Mouse (Mus musculus) mature B cell (primary cell): ENCODE results near the gene Adarb2.

Experiments
- in situ Hi-C: fragments of 300-500 bp; cut with MboI; formaldehyde crosslinking; loops from 2 replicates; pipeline ENCODE4 v1.14.3; 2019

The Adarb2 gene

DNA sequence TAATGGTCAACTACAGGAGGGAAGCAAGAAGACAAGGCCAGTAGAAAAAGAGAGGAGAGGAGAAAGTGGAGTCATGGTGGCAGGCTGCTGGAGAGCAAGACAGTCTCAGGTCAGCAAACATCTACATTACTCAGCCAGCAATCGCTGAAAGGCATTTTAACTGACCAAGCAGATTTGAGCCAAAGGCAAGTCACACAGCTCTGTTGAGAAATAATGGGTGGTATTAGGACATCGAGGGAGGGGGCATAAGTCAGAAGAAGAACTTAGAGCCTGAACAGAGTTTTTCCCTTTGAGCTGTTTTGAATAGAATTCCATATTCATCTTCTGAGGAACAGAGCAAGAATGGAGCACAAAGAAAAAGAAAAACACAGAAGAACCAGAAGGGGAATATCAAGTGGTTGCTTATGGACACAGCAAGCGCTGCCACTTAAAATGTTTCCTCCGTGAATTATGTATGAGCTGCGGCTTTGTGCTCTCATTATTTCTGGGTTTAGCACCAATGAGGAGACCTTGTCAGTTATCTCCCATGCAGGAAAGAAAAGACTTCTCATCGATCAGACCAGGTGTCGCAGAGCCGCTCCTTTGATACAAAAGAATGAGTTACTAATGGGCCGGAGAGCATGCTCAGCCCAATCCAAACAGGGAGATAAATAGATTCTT, 477.9 kb downstream of the Adarb2 start:
- in situ Hi-C loops: no loop called here

DNA sequence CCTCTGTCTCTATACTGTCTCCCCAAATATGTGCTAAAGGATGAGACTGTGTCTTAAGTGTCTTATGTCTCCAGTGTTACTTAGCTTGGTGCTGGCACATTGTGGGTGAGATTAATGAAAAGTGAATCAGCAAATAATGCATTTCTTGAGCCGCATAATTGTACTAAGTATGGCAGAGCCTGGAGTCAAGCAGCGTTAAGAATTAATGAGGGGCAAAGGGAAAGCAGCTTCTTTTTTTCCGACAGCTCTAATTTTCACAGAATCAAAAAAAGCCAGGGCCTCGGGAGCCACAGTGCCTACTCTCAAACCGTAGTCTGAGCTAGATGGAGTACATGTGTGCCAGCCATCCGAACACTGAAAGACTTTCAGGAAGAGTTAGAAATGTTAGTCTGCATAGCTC, 488.8 kb downstream of the Adarb2 start:
- in situ Hi-C loops: no loop called here

DNA sequence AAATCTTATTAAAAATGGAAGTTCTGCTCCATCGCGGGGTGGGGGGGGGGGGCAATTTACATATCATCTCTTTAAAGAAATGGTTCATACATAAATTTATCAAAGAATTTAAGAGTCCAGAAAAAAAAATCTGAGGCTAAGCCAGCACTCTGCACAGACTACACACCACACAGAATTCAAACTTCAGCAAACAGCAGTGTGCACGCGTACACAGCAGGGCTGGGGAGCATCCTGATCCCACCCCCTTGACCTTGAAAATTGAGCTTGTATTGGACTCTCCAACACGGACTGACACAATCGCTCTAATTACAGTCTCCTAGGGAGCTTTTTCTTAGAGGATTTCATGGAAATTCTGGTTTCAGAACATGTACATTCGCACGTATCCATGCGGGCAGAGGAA, 490.1 kb downstream of the Adarb2 start:
- in situ Hi-C loops: no loop called here

DNA sequence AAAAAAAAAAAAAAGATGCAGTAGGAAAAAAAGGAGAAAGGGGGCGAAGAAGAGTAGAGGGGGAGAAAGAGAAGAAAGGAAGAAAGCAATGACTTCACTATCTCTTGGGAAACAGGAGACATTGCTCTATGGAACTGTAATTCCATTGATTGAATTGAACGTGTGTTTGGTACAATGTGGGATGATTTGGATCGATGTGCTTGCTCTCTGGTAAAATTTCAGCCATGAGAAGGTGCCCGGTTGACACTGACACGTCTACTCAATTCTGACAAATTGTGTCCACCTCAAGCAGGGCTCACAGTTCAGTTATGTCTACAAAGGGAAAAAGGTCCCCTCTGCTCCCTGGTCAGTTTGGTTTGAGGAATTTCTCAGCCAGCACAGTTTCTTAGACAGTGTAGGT, 495.8 kb downstream of the Adarb2 start:
- in situ Hi-C loops: no loop called here

DNA sequence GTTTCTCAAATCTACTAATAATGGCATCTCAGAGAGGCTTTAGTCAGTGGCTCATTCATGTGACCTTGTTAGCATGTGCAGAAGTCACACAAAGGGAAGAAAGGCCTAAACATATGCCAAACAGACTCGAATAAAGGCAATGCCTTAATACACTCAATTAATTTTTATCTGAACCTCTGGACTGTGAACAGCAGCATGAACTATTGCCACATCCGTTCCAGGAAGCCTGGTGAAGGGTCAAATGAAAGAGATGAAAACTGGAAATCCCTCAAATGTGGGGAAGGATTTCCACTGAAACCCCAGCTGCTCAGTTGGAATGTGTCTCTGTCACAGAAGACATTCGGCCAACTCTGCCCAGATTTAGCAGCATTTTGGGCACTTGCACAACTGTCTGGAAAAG, 497.2 kb downstream of the Adarb2 start:
- in situ Hi-C loops: no loop called here

DNA sequence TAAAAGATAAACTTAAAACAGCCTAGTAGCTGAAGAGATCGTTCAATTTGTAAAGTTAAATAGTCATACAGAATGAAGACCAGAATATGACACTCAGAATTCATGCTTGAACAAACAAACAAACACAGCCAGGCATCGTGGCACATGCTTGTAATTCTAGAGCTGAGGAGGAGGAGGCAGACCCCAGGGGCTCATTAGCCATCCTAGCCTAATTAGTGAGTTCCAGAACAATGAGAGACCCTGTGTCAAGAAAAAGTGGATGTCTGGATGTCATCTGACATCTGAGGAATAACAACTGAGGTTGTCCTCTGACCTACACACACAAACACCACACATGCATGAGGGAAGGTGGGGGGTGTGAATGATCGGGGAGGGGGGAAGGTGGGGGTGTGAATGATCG, 498.3 kb downstream of the Adarb2 start:
- in situ Hi-C loops: no loop called here

DNA sequence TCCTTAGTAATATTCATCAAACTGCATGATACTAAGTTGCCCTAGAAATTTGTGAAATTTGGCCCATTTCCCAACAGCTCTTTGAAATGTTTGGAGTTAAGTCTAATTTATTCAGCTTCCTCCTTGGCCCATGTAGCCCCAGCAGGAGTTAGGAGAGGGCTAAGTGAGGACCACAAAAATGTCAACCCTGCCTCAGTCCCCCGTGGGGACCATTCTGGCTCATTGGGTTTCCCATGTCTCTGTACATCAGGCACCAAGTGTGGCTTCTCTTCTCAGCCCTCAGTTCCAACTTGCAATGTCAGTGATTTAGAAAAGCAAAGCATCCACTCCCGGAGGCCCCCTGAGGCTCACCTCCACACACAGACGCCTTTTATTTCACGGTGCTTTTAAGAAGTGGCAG, 502.6 kb downstream of the Adarb2 start:
- in situ Hi-C loops: no loop called here

DNA sequence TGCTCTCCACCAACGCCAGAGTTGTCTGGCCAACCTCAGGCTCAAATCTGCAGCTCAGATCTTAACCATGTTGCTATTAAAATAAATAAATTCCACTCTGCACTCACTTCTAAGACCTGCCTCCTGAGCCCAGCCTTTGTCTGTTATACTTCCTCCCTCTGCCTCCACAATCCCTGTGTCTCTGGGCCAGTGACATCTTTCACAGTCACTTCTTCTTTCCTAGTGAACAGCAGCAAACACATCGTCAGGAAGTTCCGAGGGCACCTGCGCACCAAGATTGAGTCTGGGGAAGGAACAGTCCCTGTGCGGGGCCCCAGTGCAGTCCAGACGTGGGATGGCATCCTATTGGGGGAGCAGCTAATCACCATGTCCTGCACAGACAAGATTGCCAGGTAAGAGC, 510.7 kb downstream of the Adarb2 start:
- in situ Hi-C loops: no loop called here

DNA sequence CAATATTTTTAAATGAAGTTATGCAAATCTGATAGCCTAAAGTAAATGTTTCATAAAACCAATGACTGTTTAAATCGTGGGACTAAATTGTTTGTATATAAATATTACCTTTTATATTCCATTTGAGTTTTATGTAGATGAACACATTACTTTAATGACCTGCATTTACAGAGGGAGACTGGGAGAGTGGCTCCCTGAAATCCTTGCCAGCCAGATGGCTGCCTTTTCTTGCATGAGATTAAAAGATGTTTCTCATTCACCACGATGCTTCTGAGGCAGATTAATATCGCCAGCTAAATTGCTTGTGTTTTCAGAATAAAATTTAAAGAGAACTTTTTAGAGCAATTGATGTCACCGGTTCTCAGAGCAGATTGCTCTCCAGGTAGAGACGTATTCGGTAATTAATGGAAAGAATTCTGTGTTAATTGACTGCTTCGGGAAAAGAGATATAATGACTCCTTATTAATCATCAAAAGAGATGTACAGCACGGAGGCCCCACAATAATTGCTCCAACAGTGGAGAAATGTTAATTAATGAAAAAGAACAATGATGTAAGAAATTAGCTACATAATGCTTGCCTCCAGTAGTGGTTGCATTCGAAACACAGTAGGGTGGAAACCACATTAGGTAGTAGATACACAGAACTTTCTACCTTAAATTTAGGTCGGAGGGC, 527.4 kb downstream of the Adarb2 start:
- in situ Hi-C loops: no loop called here

DNA sequence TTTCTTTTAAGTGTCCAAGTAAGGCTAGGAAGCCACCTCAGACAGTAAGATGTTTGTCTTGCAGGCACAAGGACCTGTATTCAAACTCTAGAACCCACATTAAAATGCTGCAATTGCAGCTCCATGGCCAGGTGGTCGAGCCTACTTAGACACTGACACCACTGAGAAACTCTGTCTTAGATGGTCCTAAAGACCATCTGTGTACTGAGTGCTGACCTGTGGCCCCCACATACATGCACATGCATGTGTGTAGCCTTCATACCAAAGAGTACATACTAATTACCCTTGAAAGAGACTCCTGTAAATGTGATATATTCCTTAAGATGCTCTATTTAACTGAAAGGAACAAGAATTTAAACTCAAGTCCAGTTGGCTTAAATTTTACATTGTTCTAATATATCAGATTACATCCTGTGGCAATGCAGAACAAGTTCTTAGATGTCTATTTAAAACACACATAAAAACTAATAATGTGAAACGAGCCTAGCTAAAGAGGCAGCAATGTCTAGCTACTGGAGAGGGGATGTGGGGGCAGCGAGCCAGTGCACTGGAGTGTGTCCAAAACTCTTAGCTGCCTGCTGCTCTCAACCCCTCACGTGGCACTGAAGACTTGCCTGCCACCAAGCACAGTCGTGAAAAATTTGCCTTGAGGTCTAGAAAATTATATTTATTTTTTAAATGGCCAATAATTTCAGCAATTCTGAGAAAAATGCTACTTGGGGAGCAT, 534.6 kb downstream of the Adarb2 start:
- in situ Hi-C loops: no loop called here

DNA sequence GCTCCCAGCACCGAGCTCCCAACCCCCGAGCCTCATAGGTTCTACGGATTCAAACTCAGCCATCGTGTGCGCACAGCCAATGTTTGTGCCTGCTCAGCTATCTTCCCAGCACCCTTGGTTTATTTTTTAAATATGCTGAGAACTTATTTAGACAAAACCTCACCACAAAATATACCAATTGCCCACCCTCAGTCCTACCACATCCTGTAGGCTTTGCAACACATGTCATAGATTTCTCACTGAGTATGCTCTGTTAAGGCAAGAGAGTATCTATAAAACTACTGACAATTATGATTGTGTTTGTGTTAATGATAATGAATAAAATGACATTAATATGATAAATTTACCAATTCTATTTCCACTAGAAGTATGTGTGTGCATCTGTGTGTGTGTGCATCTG, 540.1 kb downstream of the Adarb2 start:
- in situ Hi-C loops: no loop called here

DNA sequence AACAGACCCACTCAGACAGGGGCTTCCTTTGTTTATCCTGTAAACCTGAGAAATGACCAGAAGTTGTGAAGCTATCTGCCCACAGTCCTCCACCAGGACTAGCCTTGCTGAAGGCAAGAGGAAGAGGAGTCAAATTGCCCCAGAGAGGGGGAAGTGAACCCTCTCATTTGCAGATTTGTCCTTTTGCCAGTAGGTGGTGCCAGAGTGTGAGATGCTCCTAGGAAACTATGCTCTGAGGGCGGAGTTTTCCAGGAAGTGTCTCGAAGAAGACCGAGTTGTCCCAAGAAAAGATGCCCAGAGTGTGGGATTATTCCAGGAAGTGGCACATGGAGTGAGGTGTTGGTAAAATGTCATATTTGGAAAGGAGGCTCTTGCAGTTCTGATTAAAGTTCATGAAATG, 541.9 kb downstream of the Adarb2 start:
- in situ Hi-C loops: no loop called here

DNA sequence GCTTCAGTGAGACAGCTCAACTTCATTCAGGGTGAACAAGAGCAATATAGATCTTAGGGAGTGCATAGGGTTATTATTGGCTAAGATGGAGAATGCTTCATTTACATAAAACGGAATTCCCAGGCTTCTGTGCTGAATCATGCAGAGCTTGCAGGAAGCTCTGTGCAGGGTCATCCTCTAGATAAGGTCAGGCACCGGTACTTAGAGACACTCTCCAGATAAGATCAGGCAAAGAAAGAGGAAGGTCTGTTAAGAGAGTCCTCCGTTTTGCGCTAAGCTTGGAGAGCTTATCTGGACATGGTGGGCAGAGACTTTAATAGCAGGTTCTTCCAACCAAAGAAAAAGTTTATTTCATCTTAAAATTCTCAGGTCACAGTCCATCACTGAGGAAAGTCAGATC, 542.9 kb downstream of the Adarb2 start:
- in situ Hi-C loops: no loop called here

DNA sequence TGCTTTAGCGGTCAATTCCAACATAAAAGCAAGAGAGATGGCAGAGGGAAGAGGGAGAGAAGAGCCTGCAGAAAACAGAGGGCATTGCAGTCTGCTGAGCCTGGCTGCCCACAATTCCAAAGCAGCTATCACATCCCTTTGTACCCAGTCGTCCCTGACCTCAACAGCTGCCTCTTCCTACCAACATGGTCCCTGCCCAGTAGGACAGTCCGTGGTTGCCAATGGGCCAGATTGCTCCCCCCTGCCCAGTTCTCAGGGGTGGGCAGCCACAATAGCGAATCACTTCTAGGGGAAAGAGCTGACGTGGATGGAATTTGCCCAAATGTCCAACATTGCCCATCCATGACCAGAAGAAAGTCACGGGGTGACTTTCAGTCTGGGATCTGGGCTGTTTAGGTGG, 546.8 kb downstream of the Adarb2 start:
- in situ Hi-C loops: no loop called here

DNA sequence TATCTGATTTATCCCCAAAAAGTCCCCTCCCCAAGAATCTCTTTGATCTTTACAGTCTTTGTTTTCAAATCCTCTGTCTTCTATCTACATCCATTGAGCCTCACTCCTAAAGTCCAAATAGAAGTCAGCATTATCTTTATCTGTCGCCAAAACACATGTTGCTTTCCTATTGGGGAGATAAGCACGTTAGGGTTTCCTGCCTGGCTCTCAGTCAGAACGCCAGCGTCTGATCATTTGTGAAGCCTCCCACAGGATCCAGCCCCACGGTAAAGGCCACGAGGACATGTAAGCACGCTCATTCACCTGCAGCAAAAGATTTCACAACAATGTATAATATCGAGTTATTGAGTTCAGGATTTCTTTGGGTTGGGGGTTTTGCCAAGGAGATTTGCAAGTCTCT, 558.3 kb downstream of the Adarb2 start:
- in situ Hi-C loops: no loop called here

DNA sequence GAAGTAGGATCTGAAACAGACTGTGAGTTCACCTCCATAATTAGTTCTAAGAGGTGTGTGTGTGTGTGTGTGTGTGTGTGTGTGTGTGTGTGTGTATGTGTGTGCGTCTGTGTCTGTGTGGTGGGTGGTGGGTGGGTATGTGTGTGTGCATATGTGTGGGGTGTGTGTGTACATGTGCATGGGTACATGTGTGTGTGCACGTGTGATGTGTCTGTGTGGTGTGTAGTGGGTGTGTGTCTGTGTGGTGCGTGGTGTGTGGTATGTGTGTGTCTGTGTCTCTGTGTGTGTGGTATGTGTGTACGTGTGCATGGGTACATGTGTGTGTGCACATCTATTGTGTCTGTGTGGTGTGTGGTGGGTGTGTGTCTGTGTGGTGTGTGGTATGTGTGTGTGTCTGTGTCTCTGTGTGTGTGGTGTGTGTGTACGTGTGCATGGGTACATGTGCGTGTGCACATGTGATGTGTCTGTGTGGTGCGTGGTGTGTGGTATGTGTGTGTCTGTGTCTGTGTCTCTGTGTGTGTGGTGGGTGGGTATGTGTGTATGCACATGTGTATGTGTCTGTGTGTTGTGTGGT, 567.1 kb downstream of the Adarb2 start:
- in situ Hi-C loops: no loop called here

DNA sequence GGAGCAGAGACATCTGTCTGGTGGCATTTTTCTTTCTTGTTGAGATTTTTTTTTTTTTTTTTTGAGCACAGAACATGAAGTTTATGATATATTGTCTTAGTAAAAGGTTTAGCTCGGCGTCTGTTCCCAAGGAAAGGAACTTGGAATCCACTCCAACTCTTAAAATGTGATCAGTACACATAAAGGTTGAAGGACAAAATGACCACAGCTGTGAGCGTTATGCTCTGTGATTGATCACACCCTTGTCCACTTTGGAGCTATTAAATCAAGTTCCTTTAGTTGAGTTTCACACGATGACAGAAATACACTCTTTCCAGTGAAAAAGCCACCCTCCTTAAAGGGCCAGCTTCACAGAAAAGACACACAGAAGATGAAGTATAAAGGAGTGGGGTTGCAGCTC, 568.0 kb downstream of the Adarb2 start:
- in situ Hi-C loops: no loop called here

DNA sequence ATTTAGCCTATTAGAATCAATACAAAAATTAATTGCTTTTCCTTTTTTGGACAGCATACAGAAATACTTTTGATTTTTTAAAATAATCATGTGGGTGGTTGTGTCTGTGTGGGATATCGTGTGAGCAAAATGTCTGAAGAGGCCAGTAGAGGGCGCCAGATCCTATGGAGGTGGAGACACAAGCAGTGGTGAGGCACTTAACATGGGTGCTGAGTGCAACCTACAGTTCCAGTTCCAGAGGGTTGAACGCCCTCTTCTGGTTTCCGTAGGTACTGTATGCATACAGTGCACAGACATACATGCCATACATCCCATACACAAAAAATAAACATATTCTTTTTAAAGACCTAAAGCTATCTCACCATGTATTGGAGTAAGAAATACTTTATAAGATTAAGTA, 577.8 kb downstream of the Adarb2 start:
- in situ Hi-C loops: no loop called here

DNA sequence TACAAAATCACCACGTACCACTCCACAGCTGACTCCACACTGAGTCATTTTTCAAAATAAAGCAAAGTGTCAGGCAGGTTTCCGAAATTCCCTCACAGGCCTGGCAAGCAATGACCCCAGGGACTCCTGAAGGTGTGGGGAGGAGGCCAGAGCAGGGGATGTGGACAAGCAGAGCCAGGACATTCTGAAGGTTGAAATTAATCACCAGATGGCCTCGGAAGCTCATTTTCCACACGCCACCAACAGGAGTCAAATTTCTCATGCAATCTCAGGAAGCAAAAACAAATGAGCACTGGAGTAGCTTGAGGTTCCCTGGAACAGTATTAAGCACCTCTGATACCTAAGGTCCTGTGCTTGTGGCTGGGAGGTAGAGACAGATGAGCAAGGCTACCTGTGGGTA, 580.0 kb downstream of the Adarb2 start:
- in situ Hi-C loops: no loop called here

DNA sequence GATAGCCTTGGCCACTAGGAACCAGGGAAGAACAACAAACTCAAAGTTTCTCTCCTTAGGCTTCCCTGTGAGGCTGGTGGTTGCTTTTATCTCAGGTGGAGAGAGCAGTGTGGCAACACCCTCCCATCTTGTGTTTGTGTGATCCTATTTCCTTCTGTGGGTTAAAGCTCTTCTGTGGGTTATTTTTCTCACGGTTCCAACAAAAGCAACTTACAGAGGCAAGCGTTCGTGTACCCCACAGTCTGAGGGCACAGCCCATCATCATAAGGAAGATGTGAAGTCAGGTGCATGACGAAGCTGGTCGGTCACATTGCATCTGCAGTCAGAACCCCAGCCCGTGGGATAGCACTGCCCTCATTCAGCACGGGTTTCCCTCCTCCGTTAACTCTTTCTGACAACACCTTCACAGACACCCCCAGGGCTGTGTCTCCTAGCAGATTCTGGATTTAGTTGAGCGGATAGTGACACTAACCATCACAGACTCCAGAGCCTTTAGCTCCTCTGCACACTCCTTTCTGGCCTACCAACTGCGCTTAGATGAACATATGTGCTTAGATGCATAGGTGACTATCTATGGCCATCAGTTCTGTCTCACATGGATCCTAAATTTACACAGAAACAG, 581.1 kb downstream of the Adarb2 start:
- in situ Hi-C loops: no loop called here

DNA sequence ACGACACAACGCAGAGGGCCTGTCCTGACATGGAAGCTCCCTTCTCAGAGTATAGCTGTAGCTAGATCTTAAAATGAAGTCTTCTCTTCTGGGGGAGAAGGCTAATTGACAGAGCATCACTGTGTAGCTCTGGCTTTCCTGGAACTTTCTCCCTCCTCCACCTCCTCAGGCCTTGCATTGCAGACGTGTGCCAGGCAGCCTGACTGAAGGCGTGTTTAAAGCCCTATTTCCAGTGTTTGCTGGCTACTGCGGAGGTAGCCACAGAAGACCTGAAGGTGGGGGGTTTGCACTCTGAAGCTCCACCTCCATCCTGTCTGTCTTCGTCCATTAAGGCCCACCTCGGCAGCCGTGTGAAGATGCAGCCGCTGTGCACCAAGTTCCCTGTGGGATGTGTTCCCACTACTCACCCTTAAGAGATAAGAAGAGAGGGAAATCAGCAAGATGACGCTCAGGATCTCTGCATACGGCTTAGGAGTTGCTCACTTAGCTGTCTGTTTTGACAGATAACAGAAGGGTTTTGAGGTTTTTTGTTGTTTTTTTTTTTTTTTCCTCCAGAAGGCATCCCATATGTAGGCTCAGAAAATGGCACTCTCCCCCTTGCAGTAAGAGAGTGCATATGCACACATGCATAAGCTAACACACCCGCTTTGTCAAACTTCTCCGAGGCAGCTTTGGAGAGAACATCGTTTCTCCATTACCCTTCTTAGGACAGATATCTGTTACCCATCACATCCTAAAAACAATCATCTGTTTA, 581.8 kb downstream of the Adarb2 start:
- in situ Hi-C loops: no loop called here

DNA sequence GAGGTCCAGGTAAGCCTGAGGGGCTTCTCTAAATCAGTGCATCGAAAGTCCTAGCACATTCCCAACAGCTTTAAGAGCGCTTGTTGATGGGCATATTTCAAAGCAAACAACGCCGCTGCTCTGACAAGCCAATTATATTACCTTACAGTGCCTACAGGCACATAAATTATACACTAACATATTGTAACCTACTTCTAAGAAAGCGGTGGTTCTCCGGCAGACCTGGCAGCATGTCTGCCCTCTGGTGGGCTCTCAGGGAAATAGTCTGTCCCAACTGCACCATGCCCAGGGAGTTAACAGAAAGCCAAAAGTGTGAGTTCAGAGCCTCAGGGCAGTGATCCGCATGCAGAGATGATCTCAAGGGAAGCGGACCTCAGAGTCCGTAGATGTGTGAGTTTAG, 582.5 kb downstream of the Adarb2 start:
- in situ Hi-C loops: no loop called here
